Mouse (Mus musculus): ENCODE measurements at regions not wholly inside any gene's neighbourhood (a gene's known extent, or its start where the extent isn't known, plus 50 kb on each side); places are given as distances from the start of the nearest gene placed in this dataset.
"Not testable (repeated sequence)": the region's sequence is repeated elsewhere in the genome, so short reads cannot be mapped to it uniquely, and the experiment has no call there.

DNA sequence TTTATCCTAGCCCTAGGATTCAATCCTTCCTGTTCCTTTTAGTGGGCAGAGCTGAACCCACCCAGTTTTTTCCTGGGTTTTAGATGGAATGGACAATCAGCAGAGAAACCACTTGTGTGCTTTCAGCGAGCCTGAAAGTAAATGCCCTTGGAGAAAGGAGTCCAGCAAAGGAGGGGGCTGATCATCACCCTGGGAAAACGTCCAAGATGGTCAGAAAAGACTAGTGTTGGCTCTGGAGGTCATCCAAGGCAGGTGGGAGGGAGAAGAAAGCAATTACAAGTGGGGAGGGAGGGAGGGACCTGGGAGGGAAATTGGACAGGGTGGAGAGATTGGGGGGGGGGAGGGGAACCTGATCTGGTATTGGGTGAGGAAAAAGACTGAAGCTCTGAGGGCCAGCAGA lies 55.6 kb upstream of the Zfp366 start:
- DNase-seq (ENCODE audit: low read depth, low spot score): no peak

DNA sequence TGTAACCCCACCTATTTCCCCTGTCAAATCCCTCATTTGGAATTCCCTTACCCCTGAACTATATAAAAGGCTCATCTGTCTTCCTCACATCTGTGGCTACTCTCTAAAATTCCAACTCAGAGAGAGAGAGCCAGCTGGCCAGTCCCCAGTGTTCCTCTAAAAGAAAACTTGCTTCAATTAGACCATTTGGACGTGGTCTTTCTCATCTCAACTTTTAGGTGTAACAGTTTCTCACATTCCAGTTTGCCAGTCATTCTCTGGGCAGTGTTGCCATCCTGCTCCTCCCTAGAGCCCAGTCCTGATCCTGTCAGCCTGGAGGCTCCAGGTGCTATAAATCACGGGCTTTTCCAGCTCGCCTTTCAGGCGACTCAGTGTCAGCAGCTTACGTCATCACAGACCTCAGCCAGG lies 56.3 kb upstream of the Zfp366 start:
- no peak for DNase-seq (ENCODE audit: low read depth, low spot score)

DNA sequence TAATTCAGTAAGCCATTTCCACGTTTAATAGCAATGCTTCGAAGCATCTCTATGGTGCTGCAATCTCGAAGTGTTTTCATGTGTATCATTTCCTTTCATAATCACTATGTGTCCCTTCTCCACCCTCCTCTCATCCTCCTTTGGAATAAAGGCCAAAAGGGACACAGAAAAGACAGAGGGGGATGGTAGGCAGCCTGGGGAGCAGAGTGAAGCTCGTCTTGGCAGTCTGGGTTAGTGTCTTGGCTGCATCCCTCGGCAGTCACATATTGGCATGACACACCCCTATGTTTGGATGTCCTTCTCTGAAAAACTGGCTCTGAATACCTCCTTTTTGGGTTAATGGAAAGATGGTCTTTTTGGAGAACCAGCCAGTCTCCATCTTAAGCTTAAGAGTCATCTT lies 56.9 kb upstream of the Zfp366 start:
- no peak for DNase-seq (ENCODE audit: low read depth, low spot score)

DNA sequence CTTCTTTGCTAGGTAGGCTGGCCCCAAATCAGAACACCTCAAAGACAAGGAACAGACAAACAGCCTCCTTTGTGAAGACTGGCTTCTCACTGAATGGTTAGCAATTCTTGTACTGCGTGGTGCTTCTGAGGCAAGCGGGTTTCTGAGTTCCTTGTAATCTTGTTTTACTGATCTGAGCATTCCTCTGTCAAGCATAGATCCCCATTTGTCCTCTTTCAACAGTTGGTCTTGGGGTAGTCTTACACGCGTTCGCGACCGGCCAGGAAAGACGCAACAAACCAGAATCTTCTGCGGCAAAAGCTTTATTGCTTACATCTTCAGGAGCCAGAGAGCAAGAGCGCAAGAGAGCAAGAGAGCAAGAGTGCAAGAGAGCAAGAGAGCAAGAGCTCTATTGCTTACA lies 57.7 kb upstream of the Zfp366 start:
- not testable (repeated sequence) for DNase-seq (ENCODE audit: low read depth, low spot score)

DNA sequence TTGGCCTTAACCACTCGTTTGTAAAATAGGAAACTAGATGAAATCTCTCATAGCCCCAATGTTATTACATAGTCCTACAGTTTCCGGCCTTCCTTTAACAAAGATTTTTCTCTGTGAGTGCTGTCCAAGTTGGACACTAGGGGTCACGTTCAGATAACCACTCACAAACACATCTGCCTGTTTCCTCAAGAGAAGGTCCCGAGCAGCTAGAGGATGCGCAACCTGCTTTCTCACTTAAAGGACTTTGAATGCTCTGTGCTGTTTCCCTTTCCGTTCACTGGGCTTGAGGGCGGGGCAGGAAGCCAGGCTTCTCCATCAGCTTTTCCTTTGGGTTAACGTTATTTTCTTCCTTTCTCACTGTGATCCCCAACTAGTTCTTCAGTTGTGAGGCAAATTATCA lies 58.1 kb upstream of the Zfp366 start:
- DNase-seq (ENCODE audit: low read depth, low spot score): no peak

DNA sequence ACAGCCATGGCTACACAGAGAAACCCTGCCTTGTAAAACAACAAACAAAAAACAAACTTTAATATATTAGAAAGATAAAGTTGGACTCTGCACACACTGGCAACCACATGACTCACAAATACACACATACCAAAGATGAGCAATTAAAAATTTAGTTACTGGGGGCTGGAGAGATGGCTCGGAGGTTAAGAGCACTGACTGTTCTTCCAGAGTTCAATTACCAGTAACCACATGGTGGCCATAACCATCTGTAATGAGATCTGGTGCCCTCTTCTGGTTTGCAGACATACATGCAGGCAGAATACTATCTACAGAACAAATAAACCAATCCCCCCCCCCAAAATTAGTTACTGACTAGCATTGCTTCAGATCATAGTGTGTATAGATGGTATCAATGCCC lies 58.7 kb upstream of the Zfp366 start:
- no peak for DNase-seq (ENCODE audit: low read depth, low spot score)

DNA sequence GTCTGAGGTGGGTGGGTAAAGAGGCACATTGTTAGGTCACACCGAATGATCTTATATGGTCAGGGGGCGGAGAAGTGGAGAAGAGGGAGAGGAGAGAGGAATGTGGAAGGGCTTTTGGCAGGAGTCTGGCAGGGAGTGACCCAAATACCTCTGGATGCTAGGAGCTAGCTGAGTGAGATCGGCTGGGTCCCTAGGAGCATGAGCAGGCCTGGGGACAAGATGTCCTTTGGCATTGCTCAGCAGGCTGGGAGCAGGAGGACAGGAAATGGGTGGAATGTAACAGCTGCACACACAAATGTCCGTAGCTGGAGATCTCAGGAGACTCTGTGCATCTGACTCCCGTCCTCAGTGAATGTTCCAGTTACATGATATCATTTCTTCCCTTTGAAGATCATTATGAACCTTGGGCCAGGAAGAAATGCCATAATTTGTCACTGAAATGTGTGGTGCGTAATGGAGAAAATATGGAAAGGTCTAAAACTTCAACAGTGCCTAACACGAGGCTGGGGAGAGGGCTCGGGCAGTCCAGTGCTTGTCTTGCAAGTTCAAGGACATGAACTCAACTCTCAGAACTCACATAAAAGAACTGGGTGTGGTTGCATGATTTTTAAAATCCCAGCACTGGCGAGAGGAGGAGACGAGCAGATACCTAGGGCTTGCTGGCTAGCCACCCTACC lies 59.6 kb upstream of the Zfp366 start:
- no peak for DNase-seq (ENCODE audit: low read depth, low spot score)

DNA sequence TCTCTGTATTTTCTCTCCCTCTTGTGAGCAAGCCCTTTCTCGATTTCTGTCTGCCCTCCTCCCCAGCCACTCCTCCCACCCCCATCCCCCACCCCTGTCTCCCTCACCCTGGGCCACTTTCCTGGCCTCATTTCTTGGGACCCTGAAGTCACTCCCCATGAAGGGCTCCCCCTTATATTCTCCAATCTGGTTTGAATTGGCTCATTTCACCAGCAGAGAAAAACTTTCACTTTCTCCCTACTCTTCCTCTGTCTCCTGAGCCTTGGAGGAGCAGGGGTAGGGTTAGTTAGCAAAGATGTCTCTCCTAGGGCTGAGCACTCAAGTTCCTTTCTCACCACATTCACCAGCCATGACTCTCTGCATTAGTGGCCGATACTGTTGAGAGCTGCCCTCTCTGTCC lies 60.5 kb upstream of the Zfp366 start:
- DNase-seq (ENCODE audit: low read depth, low spot score): no peak

DNA sequence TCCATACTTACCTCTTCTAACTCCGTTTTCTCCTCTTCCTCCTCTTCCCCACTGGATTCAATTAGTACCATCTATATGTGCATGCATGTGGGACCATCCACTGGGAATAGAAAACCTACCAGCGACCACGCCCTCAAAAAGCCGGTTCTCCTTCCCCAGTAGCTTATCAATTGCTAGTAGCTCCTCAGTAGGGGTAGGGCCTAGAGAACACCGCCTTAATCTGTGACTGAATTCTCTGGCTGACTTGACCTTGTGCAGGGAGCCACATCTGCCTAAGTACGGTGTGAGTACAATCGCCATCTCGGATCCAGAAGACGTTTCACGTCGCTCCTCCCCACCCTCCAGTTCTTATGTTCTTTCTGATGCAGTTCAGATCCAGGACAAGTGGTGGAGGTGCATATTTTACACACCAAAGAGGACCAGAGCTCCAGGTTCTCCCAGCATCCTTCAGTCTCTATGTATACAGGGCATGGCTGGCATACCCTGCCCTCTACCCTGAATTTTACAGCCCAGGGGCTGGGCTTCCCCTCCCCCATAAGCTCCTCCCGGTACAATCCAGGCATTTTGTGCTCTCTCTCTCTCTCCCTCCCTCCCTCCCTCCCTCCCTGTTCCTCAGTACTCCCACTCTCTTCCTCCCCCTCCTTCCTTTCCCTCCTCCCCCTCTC lies 61.0 kb upstream of the Zfp366 start:
- no peak for DNase-seq (ENCODE audit: low read depth, low spot score)

DNA sequence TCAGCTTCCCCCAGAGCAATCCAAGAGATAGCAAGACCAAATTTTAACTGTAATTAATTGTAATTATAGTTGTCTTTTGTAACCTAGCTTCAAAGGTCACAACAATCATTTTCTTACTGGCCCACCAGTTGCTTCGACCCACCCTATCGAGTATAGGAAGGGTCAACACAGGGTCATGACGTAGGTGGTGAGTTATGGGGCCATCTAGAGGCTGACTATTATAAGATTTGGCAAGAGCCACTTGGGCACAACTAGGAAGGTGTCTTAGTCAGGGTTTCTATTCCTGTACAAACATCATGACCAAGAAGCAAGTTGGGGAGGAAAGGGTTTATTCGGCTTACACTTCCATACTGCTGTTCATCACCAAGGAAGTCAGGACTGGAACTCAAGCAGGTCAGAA lies 62.1 kb upstream of the Zfp366 start:
- not testable (repeated sequence) for DNase-seq (ENCODE audit: low read depth, low spot score)

DNA sequence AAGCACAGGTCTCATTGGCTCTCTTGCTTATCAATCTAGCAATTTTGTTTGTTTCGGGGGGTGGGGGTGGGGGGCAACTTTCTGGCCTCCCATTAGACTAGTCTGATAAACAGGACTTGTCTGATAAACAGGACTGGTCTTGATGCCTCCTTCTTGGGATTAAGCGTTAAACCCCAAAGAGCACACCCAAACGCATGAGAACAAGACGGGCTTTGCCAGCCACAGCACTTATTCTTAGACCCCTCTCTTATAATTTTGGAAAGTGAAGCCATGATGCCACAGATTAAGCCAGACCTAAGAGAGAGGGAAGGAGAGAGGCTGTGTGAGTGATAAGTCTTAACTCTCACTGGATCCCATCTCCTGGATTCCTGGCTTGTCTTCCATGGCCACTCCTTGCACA lies 63.5 kb upstream of the Zfp366 start:
- DNase-seq (ENCODE audit: low read depth, low spot score): no peak

DNA sequence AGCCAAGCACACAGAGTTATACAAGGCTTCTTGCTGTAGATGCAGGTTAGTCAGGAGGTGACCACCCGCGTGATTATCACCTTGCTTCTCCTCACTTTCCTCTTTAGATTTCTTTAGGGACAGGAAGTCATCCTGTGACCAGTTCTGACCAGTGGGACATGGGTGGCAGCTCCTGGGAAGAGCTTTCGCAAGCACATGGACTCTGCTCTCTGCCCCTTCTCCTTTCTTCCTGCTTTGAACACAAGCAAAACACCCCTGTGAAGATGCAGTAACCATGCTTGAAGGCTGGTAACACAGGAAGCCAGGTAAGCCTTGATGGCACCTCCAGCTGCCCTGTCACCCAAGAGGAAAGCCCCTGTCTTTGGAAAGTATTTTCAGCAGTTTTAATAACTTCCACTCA lies 64.7 kb upstream of the Zfp366 start:
- no peak for DNase-seq (ENCODE audit: low read depth, low spot score)

DNA sequence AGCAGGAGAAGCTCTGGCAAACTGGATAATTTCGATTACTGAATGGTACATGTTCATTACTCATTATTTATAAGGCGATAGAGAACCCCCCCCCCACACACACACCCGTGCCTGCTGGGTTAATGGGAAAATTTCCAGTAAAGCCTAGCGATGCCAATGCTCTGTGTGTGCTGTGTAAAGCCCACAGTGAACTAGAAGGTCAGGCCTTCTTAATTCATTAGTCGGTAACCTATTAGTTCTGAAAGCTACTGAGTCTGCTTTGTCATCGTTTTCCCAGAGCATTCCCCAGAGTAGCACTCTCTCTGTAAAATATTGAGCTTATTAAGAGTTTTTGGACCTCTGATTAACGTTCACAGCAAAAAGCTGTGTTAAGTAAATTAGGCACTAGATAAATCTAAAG lies 65.7 kb upstream of the Zfp366 start:
- DNase-seq (ENCODE audit: low read depth, low spot score): no peak

DNA sequence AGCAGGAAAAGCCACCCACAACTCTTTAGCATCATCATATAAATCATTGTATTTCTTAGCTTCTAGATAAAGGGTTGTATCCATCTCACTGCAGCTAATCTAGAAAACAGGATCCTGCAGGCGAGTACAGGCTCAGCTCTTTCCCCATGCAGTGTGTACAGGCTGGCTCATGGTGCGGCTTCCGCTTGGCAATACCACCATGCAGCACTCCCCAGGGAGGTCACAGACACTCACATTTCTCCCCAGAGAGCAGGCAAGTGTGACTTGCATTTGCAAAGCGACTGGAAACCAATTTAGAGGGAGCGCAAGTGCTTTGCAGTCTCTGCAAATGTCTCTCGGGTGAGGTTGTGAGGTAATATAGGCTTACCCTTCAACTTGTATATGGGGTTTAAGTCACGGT lies 69.1 kb upstream of the Zfp366 start:
- DNase-seq (ENCODE audit: low read depth, low spot score): no peak

DNA sequence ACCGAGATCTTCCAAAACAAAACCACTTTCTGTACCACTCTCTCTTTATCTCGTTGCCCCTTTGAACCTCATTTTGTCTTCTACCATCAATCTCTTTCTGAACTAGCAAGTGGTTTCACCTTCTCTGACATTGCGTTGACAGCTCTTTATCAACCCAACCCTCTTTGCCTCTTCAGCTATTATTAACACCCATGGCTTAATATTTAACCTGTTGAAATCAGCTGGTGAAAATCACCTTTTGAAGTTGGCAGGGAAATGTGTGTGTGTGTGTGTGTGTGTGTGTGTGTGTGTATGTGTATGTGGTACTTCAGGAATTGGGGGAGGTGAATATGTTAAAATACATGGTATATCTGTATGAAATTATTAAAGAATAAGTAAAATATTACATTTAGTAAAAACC lies 70.1 kb upstream of the Zfp366 start:
- no peak for DNase-seq (ENCODE audit: low read depth, low spot score)

DNA sequence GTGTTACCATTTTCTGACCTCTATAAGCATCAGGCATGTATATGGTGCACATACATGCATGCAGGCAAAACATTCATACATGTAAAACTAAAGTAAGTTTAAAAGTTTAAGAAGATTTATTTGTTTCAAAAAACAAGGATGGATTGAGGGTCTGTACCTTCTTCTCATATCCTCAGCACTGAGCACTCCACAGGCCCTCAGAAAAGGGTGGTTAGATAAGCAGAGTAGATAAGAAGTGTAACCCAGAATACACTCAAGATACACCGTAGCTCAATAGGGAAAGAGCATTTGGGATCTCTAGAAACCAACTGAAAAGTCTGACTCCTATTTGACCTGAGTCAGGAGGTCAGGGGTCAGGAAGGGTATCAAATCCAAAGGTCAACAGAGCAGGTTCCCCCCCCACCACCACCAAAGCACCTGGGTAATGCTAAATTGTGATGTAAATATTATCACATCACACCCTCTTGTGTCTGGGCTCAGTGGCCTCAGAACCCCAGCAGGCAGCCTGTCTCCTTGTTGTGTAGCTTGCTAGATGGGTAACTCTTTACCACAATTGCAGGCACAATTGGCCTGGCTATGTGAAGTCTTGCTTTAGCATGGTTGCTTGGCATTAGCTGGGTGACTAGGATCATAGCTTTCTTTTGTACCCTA lies 72.8 kb upstream of the Zfp366 start:
- no peak for DNase-seq (ENCODE audit: low read depth, low spot score)

DNA sequence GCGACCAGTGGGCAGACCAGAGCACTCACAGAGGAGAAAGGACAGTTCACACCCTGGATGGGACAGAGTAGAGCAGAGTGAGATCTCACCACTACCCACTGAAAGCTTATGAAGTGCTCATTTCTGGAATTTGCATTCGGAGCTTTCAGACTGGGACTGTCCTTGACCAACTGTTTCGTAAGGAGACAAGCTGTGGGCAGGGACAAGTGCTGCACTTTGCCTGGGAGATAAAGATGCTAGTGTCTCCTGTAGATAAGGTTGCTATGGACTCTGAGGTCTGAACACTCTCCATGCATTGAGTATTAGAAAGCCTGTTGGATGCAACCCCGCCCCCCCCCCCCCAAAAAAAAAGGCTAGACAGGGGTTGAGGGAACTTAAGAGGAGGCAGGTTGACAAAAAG lies 76.6 kb upstream of the Zfp366 start:
- no peak for DNase-seq (ENCODE audit: low read depth, low spot score)

DNA sequence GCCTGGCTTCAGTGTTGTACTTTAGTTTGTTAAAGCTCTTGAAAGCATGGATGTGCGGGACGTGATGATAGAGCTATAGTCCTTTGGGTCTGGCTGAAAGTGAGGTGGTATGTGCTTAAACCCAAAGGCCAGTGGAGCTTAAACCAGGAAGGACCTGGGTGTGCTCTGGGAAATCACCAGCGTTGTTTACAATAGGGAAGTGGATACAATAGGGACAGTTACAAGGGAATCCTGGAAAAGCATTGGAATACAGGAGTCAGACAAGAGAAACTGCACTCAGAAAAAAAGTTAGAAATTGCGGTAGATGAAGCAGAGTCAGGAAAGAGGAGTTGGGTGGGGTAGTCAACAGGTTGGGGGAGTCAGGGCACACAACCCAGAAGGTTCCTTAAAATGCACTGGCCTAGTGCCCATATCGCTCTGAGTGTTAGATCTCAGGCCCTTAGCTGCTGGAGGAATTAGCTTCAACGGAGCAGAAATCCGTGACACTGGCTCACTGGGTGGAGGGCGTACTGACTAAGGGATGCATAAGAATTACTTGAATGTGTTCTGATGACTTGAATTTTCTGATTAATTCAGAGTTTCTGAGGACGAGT lies 82.4 kb upstream of the Zfp366 start:
- no peak for DNase-seq (ENCODE audit: low read depth, low spot score)

DNA sequence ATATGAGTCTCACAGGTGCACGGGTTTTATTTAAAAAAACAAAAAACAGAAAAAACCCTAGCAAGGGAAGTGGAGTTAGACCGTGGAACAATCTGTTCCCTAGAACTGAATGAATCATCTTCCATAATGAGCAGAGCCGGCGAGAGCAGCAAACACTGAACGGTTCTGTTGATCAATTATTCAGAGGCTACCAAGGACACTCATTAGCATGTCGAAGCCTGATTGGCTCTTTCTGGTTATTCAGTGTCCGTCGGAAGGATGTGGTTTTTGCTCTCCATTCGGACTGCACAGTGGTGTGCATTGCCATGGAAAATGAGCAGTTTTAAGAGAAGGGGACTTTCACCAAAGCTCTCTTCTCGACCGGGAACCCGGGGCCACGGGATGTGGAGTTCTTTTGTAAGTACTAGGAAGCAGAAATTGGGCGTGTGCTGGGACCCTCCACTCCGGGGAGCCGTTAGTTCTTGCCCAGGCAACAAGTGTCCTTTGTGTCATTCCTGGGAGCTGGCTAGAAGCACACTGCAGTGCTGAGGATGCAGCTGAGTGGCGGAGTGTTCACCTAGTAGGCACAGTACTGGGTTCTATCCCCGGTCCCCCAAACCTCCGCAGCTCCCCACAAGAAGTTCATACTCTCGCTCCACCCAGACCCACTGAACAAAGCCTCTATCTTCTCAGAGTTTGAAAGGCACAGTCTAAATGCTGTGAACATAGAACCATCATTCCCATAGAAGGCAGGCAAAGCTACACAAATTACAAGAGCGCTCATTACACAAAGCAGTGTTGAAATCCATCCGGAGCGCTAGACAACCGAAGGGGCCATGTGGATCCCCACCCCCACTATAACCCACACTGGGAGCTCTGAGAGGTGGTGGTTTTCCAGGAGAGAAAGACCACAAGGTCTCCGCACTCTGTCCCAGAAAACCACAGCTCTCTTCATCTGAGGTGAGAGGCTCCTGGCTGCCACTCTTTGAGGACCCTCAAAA lies 83.9 kb upstream of the Zfp366 start:
- DNase-seq (ENCODE audit: low read depth, low spot score): no peak

DNA sequence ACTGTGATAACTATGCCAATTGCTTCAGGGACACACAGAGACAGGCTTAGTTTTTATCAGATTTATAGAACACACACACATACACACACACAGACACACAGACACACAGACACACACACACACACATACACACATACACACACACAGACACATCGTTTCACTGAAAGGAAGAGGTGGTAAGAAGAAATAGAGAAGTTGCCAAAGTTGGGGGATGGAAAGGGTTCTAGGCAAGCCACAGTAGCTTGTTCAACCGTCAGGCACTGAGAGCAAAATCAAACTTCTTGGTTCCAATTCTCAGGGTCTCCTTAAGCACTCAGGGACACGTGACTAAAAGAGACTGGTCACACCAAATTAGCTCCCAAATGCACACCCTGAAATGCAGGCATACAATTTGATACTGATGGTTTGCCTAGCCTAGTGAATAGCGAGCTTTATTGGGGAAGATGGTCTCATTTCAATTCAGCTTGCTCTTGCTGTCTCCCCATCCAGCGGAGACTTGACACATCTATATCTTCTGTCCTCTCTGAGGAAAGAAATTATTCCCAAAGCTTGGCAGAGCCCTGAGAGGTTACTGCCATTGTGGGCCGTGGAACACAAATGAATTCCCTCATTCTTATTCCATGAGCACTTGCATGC lies 84.7 kb upstream of the Zfp366 start:
- no peak for DNase-seq (ENCODE audit: low read depth, low spot score)

DNA sequence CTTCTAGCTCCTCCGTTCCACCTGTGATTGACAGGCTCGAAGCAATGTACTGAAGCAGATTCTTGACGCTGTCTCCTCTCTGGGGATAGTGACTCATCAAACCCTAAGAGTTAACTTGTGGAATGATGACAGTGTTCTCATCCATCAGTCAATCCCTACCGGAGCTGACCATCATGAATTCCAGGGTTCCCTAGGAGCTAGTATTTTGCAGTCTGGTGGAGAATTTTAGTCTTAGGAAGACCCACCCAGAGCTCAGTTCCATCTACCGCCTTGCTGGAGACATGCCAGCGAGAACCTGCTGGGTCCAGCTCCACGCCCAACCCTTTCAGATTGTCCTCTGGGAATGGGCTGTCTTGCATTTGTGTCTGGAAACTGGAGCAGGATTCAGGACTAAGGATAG lies 85.4 kb upstream of the Zfp366 start:
- no peak for DNase-seq (ENCODE audit: low read depth, low spot score)

Measured in retina, adult 2 months (tissue).